Mouse (Mus musculus) c-Kit-positive CD71-negative TER-119-negative erythroid progenitor cells, embryonic 14.5 days (primary cell): ENCODE results near the gene Vmn2r48.
"Not testable (repeated sequence)": the region's sequence is repeated elsewhere in the genome, so short reads cannot be mapped to it uniquely, and the experiment has no call there.

Experiments used
- DNase-seq: peaks from one replicate; pipeline ENCODE4 v3.0.0-alpha.2; 2013; ENCODE audit warnings: low read depth

Gene Vmn2r48

GRCm38 (mm10) chr7:9953485-9953884, at the start of gene Vmn2r48:
Vmn2r48 (minus strand) TSS chr7:9953585.
- DNase-seq = not testable (repeated sequence)

DNA sequence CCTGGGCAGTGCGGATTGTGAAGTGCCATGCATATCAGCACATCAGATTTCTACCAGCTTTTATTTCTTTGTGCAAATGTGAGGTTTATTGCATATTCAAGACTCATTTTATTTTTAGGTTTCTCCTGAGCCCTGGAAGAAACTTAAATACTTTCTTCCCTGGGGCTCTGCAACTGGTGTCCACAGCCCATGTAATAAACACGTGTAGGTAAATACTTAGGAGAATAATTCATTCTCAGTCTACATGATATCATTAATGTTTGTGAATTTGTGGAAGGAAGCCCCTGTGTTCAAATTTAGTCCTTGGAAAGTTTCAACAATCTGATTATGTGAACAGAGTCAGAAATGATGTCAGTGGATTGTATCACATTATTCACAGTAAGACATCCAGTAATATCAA, 38.8 kb upstream of the Vmn2r48 start, which contains the start of gene Vmn2r49:
Gene Vmn2r49 (minus strand): TSS at position 101 of the 400 bp plus-strand sequence.
- not testable (repeated sequence) for DNase-seq
